Mouse (Mus musculus): ENCODE data around the gene Igfbp4. TPM values are rescaled to one million over a fixed set of nuclear protein-coding genes. Genes with fewer than 3 reads are reported as not detected.

Gene Igfbp4
- total and polyA plus RNA-seq, 3 experiments = 89.8 to 221 TPM; not detected in 1

DNA sequence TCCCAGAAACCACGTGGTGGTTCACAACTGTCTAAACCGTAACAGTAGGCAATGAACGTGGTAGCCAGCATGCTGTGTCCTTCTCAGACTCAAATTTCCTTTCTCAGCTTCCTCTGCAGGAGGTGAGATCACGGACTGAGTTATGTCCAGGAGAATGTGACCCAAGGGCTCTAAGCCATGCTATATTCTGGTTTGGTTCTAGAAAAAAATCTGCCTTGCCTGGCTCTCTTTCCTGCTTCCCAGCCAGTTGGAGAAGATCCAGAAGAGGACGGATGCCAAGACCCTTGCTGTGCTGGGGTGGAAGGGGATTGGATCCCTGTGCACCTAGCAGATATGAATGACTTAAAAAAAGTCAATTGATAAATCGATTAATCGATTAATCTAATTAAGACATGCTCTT is 58.5 kb downstream of the Igfbp4 start:
- TF ChIP-seq EP300 (IDR thresholded peaks at IDR 0.05; ENCODE audit: low read depth in 1 of 2, low read length in 2 of 2) (no peak), NELFE (IDR thresholded peaks at IDR 0.05; ENCODE audit: low read depth, low read length) (no peak), CHD1 (IDR thresholded peaks at IDR 0.05; ENCODE audit: low read depth, low read length) (no peak), ZNF384 (IDR thresholded peaks at IDR 0.05; ENCODE audit: low read depth, low read length) (no peak), USF2 (IDR thresholded peaks at IDR 0.05; ENCODE audit: borderline replicate concordance in 1 of 2, insufficient read depth in 1 of 2, low read depth in 1 of 2, low read length in 2 of 2) (no peak)
- Histone ChIP-seq H3K9me3 (replicated peaks; ENCODE audit: insufficient read depth, low read length) (no peaks in the 10 kb centered on the region), H3K27me3 (ENCODE audit: control insufficient read depth in 1 of 2, insufficient read depth in 2 of 2, low read length in 2 of 2) (no peaks in the 10 kb centered on the region), H3K4me3 (ENCODE audit: control insufficient read depth in 1 of 2, insufficient read depth in 1 of 2, low read depth in 2 of 2, low read length in 2 of 2) (no peak overlapping the region), H3K36me3 (ENCODE audit: control insufficient read depth in 1 of 2, insufficient read depth in 2 of 2, low read length in 2 of 2) (peaks cover 0 to 11% of the 10 kb centered on the region in 2 experiments; a peak in 2 of 4 replicates), H3K4me1 (ENCODE audit: control insufficient read depth in 1 of 2, insufficient read depth in 2 of 2, low read length in 2 of 2) (peaks cover 9 to 26% of the 10 kb centered on the region in 2 experiments), H3K27ac (ENCODE audit: control insufficient read depth, low read depth, low read length) (no peak overlapping the region), H3K79me2 (ENCODE audit: control insufficient read depth, insufficient read depth, low read length, poor library complexity) (no peaks in the 10 kb centered on the region), H3K9ac (ENCODE audit: control insufficient read depth, low read depth, low read length, poor library complexity, severe bottlenecking) (no peak overlapping the region)
- DNase-seq (ENCODE audit: low read depth, low spot score) = no peak

DNA sequence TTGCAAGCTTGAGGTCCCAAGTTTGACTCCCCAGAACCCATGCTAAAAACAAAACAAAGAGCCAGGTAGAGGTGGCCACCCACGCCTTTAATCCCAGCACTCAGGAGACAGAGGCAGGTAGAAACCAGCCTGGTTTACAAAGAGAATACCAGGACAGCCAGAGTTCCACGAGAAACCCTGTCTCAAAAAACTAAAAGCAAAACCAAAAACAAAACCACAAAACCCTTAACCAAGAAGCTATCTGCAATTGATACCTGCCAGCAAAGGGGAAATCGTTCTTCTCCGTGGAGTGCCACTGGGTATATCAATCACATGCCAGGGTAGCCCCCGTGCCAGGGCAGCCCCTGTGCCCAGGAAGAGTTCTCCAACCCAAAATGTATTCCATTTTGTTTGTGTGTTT is 59.2 kb downstream of the Igfbp4 start:
- Histone ChIP-seq H3K79me2 (ENCODE audit: control insufficient read depth, insufficient read depth, low read length, poor library complexity) (no peaks in the 10 kb centered on the region), H3K36me3 (ENCODE audit: control insufficient read depth in 1 of 2, insufficient read depth in 2 of 2, low read length in 2 of 2) (peaks cover 0 to 16% of the 10 kb centered on the region in 2 experiments; a peak in 2 of 4 replicates), H3K9ac (ENCODE audit: control insufficient read depth, low read depth, low read length, poor library complexity, severe bottlenecking) (peak overlapping the region; percentile 20; the same call in 1 of the 2 replicates), H3K4me1 (ENCODE audit: control insufficient read depth in 1 of 2, insufficient read depth in 2 of 2, low read length in 2 of 2) (peaks cover 12 to 30% of the 10 kb centered on the region in 2 experiments), H3K27ac (ENCODE audit: control insufficient read depth, low read depth, low read length) (no peak overlapping the region), H3K4me3 (ENCODE audit: control insufficient read depth in 1 of 2, insufficient read depth in 1 of 2, low read depth in 2 of 2, low read length in 2 of 2) (peak overlapping the region; percentile 11 to 19), H3K27me3 (ENCODE audit: control insufficient read depth in 1 of 2, insufficient read depth in 2 of 2, low read length in 2 of 2) (no peaks in the 10 kb centered on the region), H3K9me3 (replicated peaks; ENCODE audit: insufficient read depth, low read length) (no peaks in the 10 kb centered on the region)
- DNase-seq (ENCODE audit: low read depth, low spot score) = no peak
- TF ChIP-seq MAZ (IDR thresholded peaks at IDR 0.05; ENCODE audit: low read depth, low read length) (0 out of 2 replicates have a peak, but pooled peaks have one; percentile 31), HCFC1 (IDR thresholded peaks at IDR 0.05; ENCODE audit: low read depth, low read length) (no peak), EP300 (IDR thresholded peaks at IDR 0.05; ENCODE audit: low read depth in 1 of 2, low read length in 2 of 2) (peak in 1 of 2 experiments; percentile 42; a peak in 3 of 4 replicates), RCOR1 (IDR thresholded peaks at IDR 0.05; ENCODE audit: low read depth, low read length) (peak; percentile 57), ZKSCAN1 (IDR thresholded peaks at IDR 0.05; ENCODE audit: low read depth, low read length) (peak; percentile 57; the same call in 1 of the 2 replicates), SIN3A (IDR thresholded peaks at IDR 0.05; ENCODE audit: low read length) (0 out of 2 replicates have a peak, but pooled peaks have one; percentile 38), E2F4 (IDR thresholded peaks at IDR 0.05; ENCODE audit: borderline replicate concordance, low read depth, low read length) (no peak)

DNA sequence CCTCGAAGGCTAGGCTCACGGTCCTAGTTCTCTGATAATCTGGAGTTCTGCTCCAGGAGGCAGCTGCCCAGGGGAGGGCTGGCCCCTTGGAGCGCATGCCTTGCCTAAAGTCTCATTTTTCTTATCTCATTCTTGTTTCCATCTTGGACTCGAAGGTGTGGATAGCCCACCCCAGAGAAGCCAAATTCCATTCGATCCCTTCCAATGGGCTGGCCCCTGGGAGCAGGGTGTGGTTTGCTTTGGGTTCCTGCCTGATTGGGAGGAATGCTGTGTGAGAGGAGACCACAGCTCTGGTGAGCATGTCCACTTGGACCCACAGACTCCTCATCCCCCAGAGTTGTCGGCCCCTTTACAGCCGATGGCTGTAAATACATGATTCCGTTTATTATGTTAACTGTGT is 60.6 kb downstream of the Igfbp4 start:
- no peak overlapping the region for H3K27ac ChIP-seq (ENCODE audit: control insufficient read depth, low read depth, low read length)
- H3K36me3 ChIP-seq (ENCODE audit: control insufficient read depth in 1 of 2, insufficient read depth in 2 of 2, low read length in 2 of 2) = peaks cover 0 to 31% of the 10 kb centered on the region in 2 experiments; a peak in 2 of 4 replicates
- H3K27me3 ChIP-seq (ENCODE audit: control insufficient read depth in 1 of 2, insufficient read depth in 2 of 2, low read length in 2 of 2) = no peaks in the 10 kb centered on the region
- H3K9ac ChIP-seq (ENCODE audit: control insufficient read depth, low read depth, low read length, poor library complexity, severe bottlenecking) = no peak overlapping the region
- H3K4me1 ChIP-seq (ENCODE audit: control insufficient read depth in 1 of 2, insufficient read depth in 2 of 2, low read length in 2 of 2) = peaks cover 24 to 45% of the 10 kb centered on the region in 2 experiments
- no peaks in the 10 kb centered on the region for H3K9me3 ChIP-seq (replicated peaks; ENCODE audit: insufficient read depth, low read length)
- H3K4me3 ChIP-seq (ENCODE audit: control insufficient read depth in 1 of 2, insufficient read depth in 1 of 2, low read depth in 2 of 2, low read length in 2 of 2) = no peak overlapping the region
- no peak for DNase-seq (ENCODE audit: low read depth, low spot score)
- no peak for TF ChIP-seq TCF12 (IDR thresholded peaks at IDR 0.05; ENCODE audit: low read depth, low read length)
- TF ChIP-seq MXI1 (IDR thresholded peaks at IDR 0.05; ENCODE audit: low read depth, low read length) = no peak
- TF ChIP-seq USF1 (IDR thresholded peaks at IDR 0.05; ENCODE audit: low read depth, low read length) = no peak
- TF ChIP-seq TBP (IDR thresholded peaks at IDR 0.05; ENCODE audit: low read depth, low read length) = no peak
- TF ChIP-seq GABPA (IDR thresholded peaks at IDR 0.05; ENCODE audit: low read depth, low read length) = no peak
- TF ChIP-seq SIN3A (IDR thresholded peaks at IDR 0.05; ENCODE audit: low read length) = no peak
- TF ChIP-seq TAL1 (IDR thresholded peaks at IDR 0.05; ENCODE audit: low read length) = no peak
- TF ChIP-seq RAD21 (IDR thresholded peaks at IDR 0.05; ENCODE audit: low read depth, low read length) = no peak
- TF ChIP-seq CTCF (IDR thresholded peaks at IDR 0.05 in 2 of 3, conservative IDR thresholded peaks at IDR 0.05 in 1 of 3; ENCODE audit: control insufficient read depth in 1 of 3, insufficient read depth in 1 of 3, low read depth in 2 of 3, low read length in 3 of 3, poor library complexity in 1 of 3, severe bottlenecking in 1 of 3) = no peak
- TF ChIP-seq CHD2 (IDR thresholded peaks at IDR 0.05; ENCODE audit: low read length) = no peak
- no peak for TF ChIP-seq MAX (IDR thresholded peaks at IDR 0.05; ENCODE audit: low read length)
- TF ChIP-seq USF2 (IDR thresholded peaks at IDR 0.05; ENCODE audit: borderline replicate concordance in 1 of 2, insufficient read depth in 1 of 2, low read depth in 1 of 2, low read length in 2 of 2) = no peak
- no peak for TF ChIP-seq NRF1 (IDR thresholded peaks at IDR 0.05; ENCODE audit: insufficient read depth, low read depth, low read length, poor library complexity, severe bottlenecking)
- TF ChIP-seq ZNF384 (IDR thresholded peaks at IDR 0.05; ENCODE audit: low read depth, low read length) = no peak
- no peak for TF ChIP-seq E2F4 (IDR thresholded peaks at IDR 0.05; ENCODE audit: borderline replicate concordance, low read depth, low read length)
- no peak for TF ChIP-seq MYB (IDR thresholded peaks at IDR 0.05; ENCODE audit: low read depth, low read length)
- no peak for TF ChIP-seq CHD1 (IDR thresholded peaks at IDR 0.05; ENCODE audit: low read depth, low read length)
- no peaks in the 10 kb centered on the region for H3K79me2 ChIP-seq (ENCODE audit: control insufficient read depth, insufficient read depth, low read length, poor library complexity)
